Mouse (Mus musculus) skeletal muscle tissue, adult 2 months (tissue): ENCODE results near the gene Runx3.
"Not testable (repeated sequence)": the region's sequence is repeated elsewhere in the genome, so short reads cannot be mapped to it uniquely, and the experiment has no call there.

Source experiments
- DNase-seq: peaks from one replicate; pipeline ENCODE4 v3.0.0-alpha.2; 2012; ENCODE audit warnings: low read depth, low spot score

The Runx3 gene

DNA sequence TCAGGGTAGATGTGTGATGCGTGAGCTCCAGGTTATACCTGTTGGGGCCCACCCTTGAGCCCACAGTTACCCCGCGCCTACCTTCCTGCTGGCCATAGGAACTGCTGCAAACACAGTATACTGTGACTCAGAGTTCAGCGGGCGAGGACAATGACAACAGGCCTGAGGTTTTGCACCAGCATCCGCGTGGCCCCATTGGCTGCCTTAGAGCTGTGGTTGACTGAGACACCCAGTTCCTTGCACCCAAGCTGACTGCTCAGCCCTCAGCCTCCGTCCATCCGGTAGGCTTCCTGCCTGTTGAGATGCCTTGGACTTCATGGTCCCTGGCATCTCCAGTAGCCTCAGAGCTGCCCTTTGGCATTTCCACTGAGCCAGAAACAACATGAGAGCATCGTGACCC lies 48.6 kb downstream of the Runx3 start:
- DNase-seq: no peak

GRCm38 (mm10) chr4:135169501-135169900 lies 49.0 kb downstream of the Runx3 start:
- DNase-seq: no peak

- DNase-seq: no peak
These were observed 50.9 kb downstream of the Runx3 start for GRCm38 (mm10) chr4:135171304-135171875.

GRCm38 (mm10) chr4:135175406-135176120 lies 55.1 kb downstream of the Runx3 start:
- DNase-seq: no peak

DNA sequence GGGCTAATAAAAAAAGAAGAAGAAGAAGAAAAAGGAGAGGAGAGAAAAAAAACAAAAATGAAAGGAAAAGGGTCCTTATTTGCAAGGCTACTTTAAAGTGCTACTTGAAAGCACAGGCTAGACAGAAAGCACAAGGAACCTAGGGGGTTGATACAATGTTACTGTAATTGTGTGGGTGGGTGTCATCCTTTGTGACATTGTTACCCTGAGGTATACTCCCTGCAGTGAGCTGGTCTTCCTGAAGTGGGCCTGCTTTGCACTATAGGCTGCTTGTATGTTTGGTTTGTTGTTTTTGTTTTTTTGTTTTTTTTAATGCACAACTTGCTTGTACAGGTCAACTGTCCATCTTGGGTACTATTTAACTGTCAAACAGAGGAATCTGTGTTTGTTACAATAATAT lies 57.1 kb downstream of the Runx3 start:
- no peak for DNase-seq

DNA sequence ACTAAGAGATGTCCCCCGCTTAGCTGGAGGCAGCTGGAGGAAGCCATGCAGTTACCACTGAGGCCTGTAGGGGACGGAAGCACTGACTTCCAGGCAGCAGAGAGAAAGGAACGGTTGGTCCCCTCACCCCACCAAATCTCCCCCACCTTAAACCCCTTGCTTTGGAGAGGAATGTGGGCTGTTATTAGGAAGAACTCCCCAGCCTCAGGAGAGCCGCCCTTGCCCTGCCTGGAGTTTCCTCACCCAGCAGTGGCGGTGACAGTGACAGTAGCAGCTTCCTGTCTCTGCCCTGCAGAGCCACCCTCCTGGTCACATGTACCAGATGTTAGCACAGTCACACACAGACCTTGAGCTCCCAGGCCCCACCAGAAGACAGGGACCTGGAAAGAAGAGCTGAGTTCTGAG lies 58.6 kb downstream of the Runx3 start:
- no peak for DNase-seq

GRCm38 (mm10) chr4:135181819-135182218 lies 61.4 kb downstream of the Runx3 start:
- no peak for DNase-seq

DNA sequence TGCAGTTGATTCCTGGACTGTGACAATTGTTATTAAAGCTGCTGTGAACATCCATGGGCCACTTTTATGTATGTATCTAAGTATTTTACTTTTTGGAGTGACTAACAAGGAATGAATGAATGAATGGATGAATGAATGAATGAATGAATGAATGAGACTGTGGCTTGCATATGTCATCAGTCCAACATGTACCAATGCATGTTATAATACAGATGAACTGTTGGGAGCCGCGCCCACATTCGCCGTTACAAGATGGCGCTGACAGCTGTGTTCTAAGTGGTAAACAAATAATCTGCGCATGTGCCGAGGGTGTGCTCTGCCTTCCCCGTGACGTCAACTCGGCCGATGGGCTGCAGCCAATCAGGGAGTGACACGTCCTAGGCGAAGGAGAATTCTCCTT lies 63.8 kb downstream of the Runx3 start:
- not testable (repeated sequence) for DNase-seq

GRCm38 (mm10) chr4:135189452-135190008 lies 69.1 kb downstream of the Runx3 start:
- no peak for DNase-seq

DNA sequence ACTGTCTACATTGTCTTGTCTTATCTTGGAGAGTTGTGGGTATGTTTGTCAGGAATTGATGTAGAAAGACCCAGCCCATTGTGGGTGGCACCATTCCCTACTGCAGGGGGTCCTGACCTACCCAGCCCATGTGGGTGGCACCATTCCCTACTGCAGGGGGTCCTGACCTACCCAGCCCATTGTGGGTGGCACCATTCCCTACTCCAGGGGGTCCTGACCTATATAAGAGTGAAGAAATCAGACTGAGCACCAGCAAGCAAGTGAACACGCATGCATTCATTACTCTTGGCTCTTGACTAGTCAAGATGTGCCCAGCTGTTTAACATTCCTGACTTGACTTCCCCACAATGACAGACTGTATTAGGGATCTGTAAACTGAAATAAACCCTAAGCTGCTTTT lies 69.9 kb downstream of the Runx3 start:
- DNase-seq: no peak

GRCm38 (mm10) chr4:135191185-135191584 lies 70.7 kb downstream of the Runx3 start:
- DNase-seq: no peak

DNA sequence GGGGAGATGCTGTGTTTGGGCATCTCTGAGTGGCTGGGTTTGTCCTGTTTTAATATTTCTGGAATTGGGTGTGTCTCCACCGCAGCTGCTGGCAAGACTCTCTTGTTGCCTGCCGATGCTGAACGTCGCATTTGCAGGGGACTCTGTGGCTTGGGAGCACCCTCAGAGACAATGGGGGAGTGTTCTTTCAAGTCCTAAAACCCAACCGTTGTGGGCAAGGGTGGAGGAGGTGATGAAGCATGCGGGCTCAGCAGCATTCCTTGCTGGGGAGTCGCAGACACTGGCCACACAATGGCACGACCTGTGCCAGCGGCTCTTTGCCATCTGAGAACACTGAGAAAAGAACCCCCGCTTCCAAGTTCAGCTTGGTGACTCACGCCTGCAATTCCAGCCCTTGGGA lies 71.2 kb downstream of the Runx3 start:
- no peak for DNase-seq

DNA sequence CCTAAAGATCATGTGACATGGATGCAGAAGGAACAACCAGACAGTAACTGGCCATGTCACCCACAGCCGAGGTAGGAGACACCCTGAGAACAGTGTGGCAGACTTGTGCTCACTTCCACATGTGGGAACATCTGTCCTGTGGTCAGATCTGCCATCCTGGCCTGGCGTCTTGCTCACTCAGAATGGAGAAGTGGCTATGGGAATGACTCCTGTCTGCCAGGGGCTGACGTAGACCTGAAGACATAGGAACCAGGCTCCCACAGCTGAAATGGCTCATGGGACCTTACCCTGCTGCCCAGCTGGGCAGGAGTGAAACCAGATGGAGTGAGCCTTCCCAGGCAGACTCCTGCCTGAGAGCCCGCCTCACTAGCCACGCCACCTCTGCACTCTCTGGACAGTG lies 72.4 kb downstream of the Runx3 start:
- DNase-seq: no peak

DNA sequence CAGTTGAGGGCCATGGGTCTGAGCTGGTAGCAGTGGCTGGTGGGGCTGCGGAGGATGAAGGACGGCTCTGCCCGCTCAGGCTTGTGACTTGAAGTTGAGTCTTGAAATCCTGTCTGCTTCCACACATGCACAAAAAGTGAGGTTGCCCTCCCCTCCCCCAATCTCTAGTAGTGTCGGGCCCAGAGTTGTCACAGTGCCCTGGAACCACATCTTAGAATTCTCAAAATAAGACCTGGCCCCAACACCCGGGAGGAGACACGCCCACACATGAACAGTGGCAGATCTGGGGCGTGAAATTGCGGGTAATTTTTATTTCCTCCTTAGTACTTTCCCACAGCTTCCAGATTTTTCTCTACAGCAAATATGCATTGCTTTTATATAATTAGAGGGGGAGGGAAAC lies 77.4 kb downstream of the Runx3 start:
- no peak for DNase-seq

DNA sequence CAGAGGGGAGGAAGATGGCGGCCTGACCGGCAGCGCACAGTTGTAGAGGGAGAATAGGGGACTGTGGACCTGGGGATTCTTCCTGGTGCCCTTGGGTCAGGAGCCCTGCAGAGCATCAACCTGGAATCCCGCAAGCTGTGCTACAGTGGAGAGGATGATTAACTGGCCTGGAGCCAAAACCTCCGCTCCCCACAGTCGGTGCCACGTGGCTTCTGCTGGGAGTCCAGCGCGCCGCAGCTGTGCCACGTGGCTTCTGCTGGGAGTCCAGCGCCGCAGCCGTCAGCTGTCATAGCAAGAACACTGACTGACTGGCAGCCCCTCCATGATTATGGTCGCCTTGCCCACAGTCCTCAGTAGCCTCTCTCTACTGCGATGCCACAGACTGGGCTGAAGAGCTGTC lies 81.3 kb downstream of the Runx3 start:
- no peak for DNase-seq

- DNase-seq: no peak
These were observed 82.8 kb downstream of the Runx3 start for GRCm38 (mm10) chr4:135203279-135203678.

- DNase-seq: no peak
These were observed 83.5 kb downstream of the Runx3 start for GRCm38 (mm10) chr4:135203806-135204560.

DNA sequence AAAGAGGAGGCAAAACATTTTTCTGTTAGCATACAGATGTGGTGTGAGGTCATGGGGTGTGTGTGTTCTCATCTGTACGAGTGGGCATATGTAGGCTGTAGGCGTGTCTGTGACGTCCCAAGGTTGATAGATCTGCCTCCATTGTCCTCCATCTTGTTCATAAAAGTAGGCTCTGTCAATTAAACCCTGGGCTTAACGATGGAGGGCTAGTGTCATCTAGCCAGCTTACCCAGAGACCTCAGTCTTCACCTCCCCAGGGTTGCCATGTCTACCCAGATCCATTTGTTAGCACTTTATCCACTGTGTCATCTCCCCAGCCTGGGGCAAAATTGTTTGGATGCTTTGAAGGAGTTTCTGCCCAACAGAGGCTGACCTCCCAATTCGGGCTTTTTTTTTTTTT lies 84.2 kb downstream of the Runx3 start:
- no peak for DNase-seq

DNA sequence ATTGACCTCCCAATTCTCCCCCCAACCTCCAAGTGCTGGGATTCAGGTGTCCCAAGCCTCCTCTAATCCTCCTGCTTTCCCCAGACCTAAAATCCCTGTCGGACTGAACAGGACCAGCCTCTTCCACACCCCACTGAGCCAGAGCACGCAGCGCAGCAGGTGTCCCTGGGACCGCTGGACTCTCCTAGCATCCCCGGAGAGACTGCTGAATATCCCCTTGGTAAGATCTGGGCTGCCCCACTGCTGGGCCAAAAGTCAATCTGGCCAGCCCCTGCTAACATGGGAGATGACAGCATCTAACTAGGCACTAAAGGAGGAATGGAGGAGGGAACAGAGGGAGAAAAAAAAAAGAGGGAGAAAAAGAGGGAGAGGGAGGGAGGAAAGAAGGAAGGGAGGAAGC lies 84.8 kb downstream of the Runx3 start:
- no peak for DNase-seq

DNA sequence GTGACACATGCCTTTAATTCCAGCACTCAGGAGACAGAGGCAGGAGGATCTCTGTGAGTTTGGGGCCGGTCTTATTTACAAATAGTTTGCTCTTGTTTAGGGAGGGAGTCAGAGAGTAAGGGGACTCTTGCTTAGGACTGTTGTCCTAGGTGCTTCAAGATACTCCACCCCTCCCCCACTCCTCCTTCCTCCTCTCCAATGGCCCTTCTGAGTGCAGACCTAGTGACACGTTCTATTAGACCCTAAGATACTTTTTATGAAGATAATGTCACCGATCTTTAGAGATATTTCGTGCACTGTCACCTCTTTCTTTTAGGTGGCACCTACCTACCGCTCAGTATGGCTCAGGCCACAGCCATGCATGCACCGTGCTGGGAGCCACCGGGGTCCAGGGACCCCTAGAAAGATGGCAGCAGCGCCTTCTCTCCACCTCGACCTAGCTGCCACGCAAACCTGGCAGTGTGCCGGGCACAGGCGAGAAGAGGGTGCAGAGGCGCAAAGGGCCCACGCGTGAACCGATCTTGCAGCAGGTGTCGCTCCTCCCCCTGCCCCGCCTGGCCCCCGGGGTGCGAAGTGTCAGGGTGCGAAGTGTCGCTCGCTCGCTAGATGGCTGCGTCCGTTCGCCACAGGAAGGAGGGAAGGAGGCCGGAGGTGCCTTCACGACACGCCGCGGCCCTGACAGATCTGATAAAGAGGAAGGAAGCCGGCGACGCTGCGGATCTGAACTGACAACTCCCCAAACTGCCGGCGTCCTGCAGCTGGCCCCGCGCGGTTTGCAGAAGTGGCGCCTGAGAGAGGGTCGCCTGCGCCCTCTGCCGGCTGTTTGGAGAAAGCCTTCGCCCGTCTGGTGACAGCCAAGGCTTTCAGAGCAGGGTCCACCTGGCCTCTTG lies 85.5 kb downstream of the Runx3 start:
- DNase-seq: peak; percentile 69

GRCm38 (mm10) chr4:135209846-135210245 lies 89.4 kb downstream of the Runx3 start:
- no peak for DNase-seq

DNA sequence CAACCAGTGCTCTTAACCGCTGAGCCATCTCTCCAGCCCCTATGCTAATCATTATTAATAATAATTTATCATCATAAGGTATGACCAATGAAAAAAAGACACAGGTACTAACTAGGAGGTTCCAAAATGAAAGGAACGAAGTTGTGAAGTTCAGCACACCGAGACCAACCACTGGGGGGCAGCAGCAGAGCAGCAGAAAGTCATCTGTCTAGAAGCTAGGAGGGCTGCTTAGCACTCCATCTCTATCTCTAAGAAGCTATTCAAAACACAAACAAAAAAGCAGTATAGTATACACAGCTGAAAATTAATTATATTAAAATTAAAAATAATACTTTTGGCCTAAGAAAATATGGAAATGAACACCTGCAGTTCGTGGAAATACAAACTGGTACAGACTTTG lies 99.2 kb downstream of the Runx3 start:
- DNase-seq: peak; percentile 54
